Mouse (Mus musculus) fibroblast of lung, adult 2 months (primary cell): ENCODE results near the gene Hist1h4k.
"Not testable (repeated sequence)": the region's sequence is repeated elsewhere in the genome, so short reads cannot be mapped to it uniquely, and the experiment has no call there.

ENCODE experiments used
- DNase-seq: peaks from one replicate; pipeline ENCODE4 v3.0.0-alpha.2; 2011; ENCODE audit warnings: low read depth

The Hist1h4k gene

DNA sequence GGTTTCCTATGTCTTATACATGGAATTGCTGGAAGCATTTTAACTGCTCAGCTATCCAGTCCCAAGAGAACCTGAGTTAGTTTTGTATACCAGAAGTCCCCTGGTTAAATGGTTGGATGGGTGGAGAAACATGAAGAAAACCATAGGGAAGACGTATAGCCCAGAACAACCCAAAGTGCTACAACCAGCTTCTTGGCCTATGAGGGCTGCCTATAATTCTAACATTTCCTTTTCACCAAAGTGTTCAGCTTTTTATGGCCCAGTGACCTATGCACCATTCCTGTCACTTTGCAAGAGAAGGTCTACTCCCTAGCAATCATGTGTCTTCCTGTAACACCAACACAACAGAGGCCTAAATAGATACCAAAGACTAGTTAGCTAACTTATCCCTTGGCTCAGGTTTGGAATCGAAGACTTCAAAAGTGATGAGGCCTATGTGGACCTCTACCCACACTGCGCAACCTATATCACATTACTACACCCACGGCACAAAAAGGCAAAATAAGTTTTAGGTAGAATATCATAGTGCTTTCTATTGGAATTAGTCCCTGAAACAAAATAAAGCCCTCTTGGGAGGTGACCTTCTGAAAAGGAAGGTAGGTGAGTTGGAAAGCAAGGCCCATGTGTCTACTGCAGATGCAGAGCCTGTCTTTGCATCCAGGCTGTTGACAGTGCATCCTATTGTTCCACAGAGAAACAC is 31.8 kb downstream of the Hist1h4k start:
- no peak for DNase-seq

DNA sequence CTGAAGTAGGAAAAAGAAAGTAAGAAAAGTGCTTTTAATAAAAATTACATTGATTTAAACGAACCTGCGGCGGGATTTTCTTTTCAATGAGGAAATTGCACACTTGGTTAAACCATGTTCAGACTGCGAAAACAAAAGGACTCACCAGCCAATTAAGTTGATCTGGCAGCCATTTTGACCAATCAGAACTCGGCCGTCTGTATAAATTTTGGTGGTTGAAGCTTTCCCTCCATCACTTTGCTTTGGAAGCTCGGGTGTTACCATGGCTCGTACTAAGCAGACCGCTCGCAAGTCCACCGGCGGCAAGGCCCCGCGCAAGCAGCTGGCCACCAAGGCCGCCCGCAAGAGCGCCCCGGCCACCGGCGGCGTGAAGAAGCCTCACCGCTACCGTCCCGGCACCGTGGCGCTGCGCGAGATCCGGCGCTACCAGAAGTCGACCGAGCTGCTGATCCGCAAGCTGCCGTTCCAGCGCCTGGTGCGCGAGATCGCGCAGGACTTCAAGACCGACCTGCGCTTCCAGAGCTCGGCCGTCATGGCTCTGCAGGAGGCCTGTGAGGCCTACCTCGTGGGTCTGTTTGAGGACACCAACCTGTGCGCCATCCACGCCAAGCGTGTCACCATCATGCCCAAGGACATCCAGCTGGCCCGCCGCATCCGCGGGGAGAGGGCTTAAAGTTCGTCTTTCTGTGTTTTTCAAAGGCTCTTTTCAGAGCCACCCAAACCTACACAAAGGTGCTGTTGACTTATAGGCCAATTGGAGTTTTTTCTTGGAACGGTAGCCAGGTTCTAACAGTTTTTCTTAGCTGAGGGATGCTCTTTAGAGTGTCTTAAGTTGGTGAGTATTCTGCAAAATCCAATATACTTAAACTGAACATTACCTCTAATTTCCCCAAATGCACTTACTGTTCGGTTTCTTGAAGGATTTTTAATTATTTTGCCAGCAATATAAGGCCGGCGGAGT is 32.6 kb downstream of the Hist1h4k start, which contains the start of gene Hist1h3h:
Gene Hist1h3h (plus strand): TSS at position 263 of the 961 bp plus-strand sequence.
- DNase-seq: peak; percentile 88

DNA sequence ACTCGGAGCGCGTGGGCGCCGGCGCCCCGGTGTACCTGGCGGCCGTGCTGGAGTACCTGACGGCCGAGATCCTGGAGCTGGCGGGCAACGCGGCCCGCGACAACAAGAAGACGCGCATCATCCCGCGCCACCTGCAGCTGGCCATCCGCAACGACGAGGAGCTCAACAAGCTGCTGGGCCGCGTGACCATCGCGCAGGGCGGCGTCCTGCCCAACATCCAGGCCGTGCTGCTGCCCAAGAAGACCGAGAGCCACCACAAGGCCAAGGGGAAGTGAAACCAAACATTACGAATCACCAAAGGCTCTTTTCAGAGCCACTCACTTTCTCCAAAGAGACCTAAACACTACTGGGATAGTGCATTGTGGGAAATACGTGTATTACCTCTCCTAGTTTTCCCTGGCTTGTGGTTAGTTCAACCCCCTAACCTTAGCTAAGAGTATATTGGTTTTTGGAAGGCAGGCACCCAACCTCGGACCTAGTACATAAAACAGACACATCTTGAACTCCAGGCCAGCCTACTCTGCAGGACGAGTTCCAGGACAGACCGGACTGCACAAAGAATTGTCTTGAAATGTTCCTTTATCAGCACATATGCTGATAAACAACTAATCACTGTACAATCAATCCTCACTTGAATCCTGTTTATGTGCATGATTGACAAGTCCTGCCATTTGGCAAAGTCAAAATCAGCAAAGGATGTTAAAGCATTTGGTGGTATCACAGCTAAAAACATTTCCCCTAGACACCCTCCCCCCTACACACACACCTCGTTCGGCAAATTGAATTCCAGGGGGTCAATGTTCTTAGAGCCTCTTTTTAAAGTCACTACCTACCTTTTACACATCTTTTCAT is 33.5 kb downstream of the Hist1h4k start:
- not testable (repeated sequence) for DNase-seq

DNA sequence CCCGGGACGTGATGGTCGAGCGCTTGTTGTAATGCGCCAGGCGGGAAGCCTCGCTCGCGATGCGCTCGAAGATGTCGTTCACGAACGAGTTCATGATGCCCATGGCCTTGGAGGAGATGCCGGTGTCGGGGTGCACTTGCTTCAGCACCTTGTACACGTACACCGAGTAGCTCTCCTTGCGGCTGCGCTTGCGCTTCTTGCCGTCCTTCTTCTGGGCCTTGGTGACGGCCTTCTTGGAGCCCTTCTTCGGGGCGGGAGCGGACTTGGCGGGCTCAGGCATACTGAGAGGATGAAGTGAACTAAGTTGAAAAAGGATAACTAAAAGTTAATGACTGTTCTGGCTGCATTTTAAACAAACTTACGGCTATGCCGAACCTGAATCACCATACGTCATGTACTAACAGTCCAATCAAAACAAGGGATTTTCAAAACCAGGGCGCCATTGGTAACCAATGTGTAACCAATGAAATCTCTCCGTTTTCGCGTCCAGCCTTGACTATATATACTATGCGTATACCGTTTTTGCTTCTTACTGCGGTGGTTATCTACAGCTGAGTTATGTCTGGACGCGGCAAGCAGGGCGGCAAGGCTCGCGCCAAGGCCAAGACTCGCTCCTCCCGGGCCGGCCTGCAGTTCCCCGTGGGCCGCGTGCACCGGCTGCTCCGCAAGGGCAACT is 34.3 kb downstream of the Hist1h4k start, which contains the start of the genes Hist1h2bl and Hist1h2ai:
Gene Hist1h2bl (minus strand): TSS at position 280 of the 676 bp plus-strand sequence.
Gene Hist1h2ai (plus strand): TSS at position 559 of the 676 bp plus-strand sequence.
- DNase-seq: peak; percentile 88

DNA sequence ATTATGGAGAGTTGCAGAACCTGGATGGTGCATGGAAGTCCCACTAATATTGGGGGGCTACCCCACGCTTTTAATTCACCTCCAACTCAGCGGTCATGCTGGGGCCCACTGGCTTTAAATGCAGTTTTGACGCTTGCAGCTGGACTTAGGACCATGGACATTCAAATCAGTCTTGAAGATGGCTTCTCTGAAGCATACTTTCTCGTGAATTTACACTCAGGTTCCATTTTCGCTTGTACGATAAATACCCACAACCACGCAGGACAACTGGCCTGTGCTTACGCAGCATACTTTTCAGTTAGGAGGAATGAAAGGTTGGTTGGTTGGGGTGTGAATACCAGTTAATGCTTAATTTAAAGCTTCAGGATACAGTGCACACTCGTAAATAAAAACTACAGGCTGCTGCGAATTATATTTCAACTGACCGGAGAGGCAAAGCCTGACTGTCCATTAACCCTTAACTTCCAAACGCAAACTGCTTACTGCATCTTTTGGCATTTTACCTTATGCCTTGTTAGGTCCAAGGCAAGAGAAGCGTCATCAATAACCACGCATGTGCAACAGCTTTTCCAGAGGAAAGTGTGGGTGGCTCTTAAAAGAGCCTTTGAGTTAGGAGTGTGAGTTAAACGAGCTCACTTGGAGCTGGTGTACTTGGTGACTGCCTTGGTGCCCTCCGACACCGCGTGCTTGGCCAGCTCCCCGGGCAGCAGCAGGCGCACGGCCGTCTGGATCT is 35.0 kb downstream of the Hist1h4k start:
- no peak for DNase-seq

DNA sequence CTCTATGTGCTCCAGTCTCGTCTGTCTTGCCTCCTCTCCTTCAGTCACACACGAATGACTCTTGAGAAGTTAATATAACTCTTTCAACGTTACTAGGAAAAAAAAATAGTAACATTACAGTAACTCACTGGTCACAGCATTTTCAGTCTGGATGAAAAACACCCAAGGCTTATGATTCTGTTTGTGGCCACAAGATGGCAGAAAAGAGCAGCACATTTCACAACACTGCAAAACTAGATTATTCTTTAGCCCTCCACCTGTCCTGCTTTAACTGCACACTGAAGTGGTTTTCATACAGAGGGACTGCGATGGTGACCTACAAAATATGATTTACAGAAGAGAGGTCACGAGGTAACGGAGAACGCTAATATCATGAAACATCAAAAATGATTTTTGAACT is 35.6 kb downstream of the Hist1h4k start:
- DNase-seq: peak; percentile 36

DNA sequence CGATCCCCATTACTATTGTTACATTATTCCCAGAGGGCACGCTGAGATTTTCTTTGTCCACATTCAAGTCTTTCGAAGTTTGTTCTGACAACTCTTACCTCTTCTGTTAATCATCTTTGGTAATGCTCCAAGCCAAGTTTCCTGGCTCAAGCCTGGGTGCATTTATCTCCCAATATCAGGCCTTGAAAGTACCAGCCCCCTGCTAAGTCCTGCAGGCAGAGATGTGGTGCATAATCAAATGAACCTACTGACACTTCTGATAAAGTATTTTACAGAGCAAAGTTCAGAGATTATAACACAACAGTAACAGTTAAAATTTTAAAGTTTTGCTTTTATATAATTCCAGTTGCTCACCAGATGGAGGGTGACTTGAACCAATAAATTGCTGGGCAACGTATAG is 38.6 kb downstream of the Hist1h4k start:
- no peak for DNase-seq

DNA sequence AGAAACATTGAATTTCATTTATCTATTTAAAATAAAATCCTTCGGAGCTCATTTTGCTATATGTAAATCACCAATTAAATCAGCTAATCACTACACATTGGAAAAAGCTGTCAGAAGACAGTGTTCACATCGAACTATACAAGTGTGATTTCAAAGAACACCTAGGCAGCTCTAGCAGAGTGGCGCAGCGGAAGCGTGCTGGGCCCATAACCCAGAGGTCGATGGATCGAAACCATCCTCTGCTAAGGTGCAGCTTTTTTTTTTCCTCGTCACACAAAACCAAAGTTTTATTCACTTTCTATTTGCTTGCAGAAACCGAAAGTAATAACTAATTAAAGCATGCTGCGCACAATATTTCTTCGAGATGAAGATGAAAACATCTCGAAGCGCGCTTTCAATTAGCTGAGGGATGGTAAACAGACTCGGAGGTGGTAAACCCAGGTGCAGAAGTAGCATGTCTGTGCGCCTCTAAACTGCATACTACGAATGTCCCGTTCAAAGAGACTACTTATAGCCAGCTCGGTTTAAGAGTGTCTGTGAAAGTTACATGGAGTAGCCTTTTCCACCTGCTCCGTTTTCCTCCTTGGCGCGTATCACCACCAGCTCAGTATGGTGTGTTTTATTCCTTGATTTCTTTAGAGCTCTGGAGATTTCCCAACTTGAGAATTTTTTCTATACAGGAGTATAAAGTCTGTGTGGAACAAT is 39.3 kb downstream of the Hist1h4k start:
- peak; percentile 41 for DNase-seq

DNA sequence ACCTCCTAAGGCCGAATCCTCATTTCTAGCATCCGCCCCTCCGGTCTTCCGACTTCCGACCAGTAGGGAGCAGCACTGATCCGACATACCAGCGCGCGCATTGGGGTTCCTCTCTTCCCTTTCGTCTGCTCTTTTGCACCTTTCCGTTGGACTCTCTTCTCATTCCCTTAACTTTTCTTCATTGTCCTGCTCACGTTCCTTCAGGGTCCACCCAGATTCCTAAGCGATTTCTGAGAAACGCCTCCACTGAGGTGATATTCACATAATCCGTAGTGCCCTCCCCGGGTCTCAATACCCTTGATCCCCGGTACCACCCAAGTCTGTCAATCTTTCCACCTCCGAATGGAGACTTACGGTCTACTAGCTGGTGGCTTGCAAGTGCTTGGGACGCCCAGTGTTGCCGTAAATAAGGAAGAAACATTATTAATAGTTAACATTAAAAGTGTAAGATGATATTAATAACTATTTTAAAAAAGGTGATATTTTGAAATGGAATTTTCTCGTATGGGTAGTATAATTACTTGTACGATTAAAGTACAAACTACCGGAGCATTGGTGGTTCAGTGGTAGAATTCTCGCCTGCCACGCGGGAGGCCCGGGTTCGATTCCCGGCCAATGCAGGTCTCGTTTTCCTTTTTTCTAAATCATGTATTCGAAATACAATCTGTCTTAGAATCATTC is 40.1 kb downstream of the Hist1h4k start:
- peak; percentile 63 for DNase-seq

DNA sequence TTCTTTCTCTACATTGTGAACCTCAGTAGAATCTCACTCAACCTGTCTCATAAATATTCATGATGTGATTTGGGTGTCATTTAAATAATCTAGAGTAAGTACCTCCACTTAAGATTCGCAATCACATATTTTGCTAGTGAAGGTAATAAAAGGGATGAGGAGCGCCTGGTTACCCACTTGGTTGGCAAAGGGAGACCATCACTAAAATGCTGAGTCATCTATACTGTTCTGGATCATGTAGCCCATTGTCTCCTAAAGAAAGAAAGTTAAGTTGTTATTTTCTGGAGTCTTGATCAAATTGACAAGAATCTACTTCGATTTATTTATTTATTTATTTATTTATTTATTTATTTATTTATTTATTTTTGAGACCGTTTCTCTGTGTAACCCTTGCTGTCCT is 43.6 kb downstream of the Hist1h4k start:
- no peak for DNase-seq
